Mouse (Mus musculus): ENCODE data around the gene Ltbp1. TPM values are rescaled to one million over a fixed set of nuclear protein-coding genes. Genes with fewer than 3 reads are reported as not detected.
"Not testable (repeated sequence)": the region's sequence is repeated elsewhere in the genome, so short reads cannot be mapped to it uniquely, and the experiment has no call there.

Ltbp1 gene
- polyA plus RNA-seq, 2 experiments from 2014 or later: 0.15 TPM; not detected in 1

DNA sequence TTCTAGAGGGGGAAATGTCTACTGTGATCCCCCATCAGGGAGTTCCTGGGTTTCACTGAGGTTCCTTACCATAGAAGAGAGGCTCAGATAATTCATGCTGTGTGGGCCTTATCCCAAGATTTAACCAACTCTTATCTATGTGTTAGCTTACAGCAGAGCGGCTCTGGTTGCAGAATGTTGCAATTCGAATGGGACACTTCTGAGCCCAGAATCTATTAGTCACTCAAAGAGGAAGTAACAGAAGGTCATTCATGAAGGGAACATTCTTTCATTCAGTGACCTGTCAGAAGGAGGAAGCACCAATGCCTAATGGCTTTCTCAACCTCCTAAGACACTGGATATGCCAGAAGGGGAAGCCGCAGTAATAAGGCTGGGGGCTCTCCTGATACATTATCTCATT is 114.1 kb downstream of the Ltbp1 start:
- ATAC-seq: no peak

DNA sequence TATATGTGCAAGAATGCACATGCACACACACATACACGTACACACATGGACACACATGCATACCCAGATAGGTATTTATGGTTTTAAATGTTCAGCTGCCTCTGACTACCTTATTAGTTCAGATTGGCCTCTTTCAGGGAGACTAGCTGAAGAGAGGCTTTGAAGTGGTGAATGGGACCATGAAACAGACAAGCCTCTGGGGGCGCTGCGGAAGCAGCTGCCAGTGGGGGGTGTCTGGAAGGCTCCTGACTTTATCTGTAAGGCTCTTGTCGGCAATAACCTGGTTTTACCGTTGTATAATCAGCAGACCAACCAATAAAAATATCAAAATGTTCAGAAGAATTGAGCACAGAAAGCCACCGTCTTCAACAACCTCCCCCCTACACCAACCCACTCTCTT is 114.7 kb downstream of the Ltbp1 start:
- ATAC-seq: no peak

DNA sequence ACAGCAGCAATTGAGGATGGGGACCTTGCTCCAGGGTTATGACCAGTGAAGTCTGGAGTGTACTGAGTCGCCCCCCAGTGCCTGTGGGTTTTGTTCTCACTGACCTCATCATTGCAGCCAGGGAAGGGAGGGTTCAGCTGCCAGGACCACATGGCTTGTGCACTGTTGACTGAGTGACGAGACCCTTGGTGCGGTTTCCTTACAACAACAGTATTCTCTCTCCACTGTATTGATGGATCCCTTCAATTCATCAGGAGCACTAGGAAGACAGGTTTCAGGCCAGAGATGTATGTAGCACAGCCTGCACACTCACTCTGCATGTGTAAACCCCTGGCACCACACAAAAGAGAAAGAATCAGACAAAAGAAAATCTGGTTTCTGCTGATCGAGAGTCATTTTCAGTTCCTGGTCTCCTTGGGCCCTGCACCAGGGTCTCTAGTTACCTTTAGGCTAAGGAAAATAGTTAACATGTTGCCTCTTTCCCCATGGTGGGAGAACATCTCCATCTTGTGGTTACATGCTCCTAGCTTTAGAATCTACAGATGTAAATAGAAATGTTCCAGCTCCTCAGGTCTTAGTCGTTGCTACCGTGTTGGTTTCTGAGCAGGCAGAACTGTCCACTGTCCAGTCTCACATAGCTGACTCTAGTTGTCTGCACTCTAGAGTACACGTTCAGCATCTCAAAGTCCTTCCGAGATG is 117.4 kb downstream of the Ltbp1 start:
- ATAC-seq: no peak

DNA sequence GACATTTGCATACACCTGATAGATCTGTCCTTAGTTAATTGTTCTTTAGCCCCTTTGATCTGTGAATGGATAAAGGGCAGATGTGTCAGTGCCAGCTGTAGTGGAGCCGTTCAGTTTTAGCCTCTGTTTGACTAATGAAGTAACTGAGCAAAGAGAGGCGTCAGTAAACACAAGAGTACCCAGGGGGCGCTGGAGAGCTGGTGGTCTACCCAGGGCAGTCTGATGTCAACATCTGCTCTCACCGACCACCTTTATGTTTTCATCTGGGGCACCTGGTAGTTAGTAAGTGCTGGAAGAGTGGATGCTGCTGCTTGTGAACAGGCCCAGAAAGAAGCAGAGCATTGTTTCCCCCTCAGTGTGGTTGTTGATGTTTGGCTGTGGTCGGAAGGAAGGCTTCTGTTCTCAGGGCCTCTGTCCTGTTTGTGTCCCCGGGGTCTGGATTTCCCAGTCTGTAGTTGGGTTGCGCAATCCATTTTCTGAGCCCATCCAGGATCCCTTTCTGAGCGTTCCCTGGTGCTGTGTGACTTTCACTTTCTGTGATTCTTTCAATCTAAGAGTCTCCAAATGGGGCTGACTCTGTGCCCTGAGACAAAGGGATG is 123.1 kb downstream of the Ltbp1 start:
- ATAC-seq: no peak

DNA sequence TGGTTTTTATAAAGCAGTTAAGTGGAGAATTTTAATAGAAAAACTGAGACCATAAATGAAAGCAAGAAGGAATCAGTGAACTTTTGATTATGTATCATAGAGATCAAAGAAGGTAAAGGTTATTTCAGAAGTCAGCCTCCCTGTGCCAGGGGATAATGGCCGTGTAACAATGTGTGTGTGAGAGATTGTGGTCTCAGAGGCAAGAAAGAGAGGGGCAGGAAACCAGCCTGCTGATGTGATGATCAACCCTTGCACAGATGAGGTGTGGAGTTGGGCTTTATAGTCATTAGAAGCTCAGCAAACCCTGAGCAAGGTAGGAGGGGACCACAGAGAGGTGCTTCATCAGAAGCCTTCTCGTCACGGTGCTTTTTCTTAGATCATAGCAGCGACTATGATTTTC is 128.6 kb downstream of the Ltbp1 start:
- ATAC-seq: no peak

DNA sequence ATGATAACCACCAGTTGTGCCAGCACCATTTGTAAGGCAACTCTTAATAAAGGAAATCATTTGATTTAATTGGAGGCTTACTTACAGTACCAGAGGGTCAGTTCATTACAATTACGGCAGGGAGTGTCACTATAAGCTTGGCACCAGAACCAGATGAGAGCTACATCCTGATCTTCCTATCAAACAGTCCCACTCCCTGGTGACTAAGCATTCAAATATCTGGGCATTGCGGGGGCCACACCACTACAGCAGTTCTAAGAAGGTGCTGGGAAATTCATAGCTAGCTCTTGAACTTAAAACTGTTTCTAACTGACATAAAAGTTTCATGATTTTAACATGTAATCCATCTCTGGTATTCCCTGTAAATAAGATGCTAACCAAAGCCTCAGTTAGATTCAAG is 134.4 kb downstream of the Ltbp1 start:
- ATAC-seq: no peak

DNA sequence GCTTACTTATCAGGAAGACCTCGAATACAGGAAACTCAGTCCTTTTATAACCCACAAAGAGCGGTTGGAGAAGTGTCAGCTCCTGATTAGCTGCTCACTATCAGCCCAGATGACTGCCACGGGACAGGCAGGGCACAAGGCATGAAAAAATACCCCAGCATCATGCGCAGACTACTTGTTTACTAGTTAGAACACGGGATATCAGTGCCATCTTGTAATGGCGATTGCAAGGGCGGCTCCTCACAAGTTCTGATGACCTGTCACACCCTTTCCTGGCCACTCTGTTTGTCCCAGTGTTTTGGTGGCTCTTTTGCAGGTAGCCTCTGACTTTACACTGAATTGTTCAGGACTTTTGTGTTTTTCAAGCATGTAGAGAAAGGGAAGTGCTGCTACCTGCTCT is 137.5 kb downstream of the Ltbp1 start:
- not testable (repeated sequence) for ATAC-seq

DNA sequence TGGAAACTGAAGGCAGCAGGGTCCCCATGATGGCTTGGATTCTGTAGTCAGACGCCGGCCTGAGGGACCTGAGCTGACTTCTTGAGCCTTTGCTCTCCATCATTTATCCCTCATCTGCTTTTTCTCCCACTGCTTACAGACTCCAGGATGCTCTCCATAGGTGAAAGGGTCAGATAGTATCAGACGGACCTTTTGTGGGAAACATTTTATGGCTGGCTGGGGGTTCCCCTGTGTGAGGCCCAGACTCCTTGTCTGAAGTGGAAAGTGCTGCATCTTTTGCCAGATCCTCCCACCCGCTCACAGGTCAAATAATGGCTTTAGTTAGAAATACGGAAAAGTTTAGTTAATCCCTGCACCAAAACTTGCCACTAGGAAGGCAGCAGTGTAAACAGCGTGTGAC is 138.6 kb downstream of the Ltbp1 start:
- no peak for ATAC-seq

DNA sequence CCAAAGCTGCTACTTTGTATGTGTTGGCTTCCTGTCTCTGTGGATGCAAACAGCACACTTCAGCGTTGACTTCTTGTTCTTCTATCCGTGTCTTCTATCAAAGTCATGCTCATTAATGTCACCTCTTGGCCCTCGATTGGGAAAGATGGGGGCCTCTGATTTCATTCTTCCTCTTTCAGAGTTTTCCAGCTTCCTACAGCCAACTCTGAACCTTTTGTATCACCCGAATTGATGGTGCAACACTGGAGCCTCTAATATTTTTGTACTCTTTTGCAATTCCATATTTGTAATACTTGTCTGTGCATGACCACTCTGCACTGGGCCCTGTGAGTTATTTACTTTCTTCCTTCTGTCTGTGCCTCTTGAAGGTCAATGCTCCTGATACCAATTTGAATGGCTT is 141.8 kb downstream of the Ltbp1 start:
- ATAC-seq: no peak

DNA sequence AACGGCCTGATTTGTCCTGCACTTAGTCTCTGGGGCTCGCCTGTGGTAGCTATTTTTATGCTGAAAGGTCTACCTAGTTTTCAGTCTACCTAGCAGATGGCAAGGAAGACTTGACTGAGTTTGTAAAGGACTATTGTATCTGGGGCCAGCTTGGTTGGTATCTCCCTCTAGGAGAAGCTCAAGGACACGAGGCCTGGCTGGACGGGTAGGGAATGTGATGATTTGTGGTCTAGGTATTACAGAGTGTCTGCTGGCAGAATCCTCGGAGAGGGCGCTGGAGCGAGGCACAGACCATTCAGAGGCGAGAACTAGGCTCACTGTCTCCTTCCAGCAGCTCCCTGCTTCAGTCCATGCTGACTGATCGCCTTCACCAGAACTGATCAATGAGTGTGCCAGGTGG is 146.4 kb downstream of the Ltbp1 start:
- ATAC-seq: no peak

DNA sequence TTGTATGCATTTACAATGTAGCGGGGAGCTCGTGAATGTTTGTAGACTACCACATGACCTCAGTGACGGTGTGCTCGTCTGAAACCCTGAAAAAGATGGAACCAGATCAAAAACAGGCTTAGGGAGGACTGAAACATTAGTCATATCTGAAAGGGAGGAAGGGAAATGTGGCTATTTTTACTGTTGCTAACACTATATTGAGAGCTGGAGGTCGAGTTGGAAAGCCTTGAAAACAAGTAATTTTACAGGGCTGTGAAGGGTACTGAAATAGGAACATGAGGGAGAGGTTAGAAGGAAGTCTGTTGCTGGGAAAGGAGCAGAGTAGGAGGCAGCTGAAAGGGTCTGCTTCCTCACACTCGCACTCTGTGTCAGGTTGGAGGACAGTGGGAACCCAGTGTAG is 147.7 kb downstream of the Ltbp1 start:
- no peak for ATAC-seq

DNA sequence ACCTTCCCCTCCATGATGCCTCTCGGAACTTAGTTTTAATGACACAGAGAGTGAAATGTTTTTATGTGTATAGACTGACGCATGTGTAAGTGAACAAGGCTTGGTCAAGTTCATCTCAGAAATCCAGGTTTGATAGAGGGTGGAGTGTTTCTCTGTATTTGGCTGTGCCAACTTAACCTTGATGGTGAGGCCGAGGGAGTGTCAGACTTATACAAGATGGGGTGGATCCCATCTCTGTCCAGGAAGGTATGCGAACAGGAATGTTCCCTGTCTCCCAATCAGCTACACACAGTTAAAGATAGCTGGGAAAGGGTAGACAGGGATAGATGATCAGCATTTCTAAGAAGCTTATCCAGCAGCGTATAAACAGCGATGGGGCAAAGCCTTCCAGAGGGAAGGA is 153.0 kb downstream of the Ltbp1 start:
- ATAC-seq: no peak

DNA sequence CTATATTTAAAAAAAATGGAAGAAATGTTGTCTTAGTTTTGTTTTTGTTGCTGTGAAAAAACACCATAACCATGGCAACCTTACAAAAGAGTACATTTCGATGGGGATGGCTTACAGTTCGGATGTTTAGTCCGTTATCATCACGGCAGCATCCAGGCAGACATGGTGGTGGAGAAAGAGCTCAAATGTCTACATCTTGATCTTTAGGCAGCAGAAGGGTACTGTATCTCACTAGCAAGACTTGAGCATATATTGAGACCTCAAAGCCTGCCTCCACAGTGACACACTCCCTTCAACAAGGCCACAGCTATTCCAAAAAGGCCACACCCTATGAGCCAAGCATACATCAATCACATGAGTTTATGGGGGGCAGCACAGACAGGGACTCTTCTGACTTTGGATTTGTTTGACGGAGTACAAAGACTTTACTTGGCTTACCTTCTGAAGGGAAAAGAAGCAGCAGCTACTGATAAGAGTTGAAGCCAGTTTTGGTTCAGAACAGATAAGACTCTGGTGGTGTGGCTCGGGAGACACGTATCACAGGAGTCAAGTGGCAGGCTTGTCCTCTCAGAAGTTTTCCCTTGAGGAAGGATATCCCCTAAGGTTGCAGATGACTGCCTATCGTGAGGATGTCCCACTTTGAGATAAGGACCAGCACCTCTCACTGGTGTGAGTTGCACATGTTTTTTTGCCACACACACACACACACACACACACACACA is 153.9 kb downstream of the Ltbp1 start:
- no peak for ATAC-seq

DNA sequence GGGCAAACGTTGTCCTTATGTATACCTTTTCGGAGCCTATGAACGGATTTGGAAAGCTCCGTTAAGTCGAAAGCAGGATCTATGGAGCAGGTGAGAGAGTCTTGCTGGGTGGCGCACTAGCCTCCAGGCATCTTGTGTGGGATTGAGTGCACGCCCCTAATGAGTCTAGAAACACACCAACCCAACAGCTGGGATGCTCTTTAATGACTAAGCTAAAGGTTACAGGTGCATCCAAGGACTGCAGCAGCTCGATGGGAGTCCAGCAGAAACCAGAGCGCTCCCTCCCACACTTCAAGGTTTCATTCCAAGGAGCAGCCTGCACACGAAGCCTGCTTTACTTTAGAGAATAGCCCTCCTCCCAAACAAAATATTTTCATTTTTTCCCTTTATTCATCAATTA is 155.7 kb downstream of the Ltbp1 start:
- no peak for ATAC-seq

DNA sequence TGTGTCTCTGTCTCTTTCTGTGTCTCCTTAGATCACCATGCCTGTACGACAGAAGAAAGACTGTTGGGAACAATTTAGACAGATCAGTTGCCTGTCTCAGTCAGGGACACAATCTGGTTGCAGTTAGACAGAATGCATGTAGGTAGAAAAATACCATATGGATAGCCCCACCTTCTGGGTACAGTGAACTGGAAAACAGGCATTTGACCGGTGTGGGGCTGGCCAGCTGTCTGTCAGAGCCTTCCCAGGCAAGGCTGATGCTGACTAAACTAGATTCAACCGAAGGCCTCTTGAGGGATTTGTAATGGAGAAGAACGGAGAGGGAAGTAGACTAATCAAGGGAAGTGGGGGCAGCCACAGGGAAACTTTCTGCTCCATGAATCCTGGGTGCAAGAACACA is 156.6 kb downstream of the Ltbp1 start:
- ATAC-seq: no peak

DNA sequence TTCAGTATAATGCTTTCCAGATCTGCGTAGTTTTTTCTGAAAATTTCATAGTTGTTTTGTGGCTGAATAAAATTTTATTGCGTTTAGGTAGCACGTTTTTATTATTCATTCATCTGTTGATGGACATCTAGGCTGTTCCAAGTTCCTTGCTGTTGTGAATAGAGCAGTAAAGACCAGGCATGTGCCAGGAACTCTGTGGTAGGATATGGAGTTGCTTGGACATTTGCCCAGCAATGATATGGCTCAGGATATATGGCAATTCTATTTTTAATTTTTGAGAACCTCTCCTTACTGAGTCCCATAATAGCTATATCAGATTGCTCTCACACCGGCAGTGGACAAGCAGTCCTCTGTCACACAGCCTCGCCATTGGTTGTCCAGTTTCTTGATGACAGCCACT is 159.2 kb downstream of the Ltbp1 start:
- no peak for ATAC-seq

DNA sequence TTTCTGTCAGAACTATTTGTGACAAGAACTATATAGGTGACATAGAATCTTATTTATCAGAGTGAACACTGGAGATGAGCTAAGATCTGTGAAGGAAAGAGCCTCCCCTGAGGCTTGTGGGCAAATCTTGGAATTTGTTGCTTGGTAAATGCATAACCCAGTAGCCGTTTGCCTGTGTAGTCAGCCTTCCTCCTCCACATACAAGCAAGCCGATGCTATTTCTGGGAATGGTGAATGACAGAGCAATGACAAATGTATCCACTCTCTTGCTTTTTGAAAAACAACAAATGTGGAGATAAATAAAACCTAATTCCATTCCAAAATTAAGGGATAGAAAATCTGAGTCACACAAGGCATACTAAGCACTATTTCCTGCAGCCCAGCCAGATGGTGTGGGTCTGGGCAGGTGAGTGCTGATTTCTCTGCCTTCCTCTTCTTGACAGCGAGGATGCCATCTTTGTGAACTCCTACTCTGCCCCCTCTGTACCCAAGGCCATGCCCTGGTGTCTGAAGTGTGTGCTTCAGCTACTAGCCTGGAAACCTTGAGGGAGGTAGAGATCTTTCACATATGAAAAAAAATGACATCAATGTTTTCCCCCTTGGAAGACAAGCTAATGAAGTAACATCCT is 163.3 kb downstream of the Ltbp1 start:
- no peak for ATAC-seq

DNA sequence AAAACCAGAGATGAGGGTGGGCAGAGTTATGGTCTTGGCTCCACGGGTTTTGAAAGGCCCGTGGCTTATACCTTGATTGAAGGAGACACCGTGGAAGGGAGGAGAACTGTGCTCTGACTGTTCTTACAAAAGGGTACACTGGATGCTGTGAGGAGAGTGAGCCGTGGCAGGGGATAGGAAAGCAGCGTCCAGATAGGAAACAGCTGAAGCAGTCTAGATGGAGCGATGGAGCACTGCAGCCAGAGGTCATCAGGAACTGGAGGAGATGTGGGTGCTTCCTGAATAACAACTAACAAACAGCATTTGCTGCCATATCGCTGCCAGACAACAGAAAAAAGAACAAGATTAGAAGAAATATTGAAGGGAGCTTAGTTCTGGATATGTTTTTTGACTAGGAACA is 166.3 kb downstream of the Ltbp1 start:
- ATAC-seq: no peak

DNA sequence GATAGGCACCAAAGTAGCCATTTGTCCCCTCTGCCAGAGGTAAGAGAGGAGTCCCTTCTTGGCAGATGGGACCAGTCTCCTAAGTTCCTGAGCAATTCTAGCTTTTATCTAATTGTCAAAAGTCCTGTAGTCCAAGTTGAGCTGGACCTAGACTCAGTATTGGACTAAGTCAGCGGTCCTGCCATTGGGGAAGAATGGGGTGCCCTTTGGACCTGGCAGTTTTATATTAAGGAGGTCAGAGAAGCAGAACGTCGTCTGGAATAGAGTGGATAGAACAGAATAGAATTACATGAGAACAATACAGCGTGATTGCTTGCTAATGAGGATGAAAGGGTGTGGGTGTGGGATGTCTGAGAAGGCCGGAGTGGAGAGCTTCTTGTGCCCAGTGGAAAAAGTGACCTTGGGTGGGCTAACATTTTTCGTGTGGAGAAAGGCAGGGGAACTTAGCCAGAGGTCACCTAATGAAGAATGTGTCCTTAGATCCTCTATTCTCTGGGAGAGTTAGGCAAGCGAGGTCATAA is 167.4 kb downstream of the Ltbp1 start:
- ATAC-seq: no peak

DNA sequence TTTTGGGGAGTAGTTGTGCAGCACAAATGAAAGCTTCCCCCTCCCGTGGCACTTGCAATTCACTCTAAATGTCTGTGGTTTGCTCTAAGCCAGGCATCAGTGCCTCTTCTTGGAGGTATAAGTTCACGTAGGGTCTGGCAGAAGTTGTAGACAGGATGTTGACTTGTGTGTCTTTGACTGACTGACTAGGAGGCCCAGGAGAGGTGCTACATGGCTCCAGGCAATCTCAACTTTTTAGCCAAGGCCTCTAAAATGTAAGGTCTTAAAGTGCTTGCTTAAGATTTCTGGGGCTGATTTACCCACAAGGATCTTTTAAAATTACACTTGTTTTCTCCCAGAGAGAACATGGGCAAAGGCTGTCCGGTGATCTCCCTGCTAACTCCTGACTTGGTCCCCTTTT is 169.1 kb downstream of the Ltbp1 start:
- ATAC-seq: no peak

DNA sequence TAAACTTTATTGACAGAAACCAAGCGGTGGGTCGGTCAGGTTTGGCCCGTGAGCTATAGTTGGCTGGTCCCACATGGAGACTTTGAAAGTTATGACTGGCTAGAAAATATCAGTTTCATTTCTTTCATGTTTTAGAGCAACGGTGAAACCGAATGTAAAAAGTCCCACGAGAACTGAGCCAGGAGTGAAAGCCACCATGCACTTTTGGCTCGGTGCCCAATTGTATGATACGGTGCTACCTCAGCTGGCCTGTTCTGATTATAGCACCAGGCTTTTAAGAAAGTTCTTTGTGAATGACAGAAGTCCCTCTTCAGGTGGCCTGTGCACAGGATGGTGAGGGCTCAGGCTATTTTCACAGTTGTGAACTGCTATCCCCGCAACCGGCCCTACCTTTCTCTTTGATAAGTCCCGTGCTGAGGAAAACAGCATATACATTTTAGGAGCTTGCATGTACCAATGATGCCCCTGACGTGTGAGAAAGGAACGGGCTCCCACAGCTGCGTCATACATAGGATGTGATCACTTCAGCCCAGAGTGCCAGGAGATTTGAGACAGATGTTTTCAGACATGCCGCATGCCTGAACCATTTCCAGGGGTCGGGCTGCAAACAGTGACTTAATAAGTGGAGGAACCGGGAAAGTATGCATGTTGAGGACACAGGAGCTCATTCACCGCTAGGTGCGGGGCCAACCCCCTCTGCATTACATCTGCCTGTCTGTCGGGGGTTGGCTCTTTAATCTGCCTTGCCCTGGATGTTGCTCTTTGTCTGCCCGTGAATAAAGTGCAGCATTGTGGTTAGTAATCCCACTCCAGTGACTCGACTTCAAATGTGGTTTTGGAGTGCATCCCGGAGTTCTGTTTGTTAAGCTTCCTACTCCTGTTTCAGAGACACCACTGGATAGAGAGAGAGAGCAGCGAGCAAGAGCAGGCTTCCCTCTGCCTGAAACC is 172.8 kb downstream of the Ltbp1 start:
- no peak for ATAC-seq

DNA sequence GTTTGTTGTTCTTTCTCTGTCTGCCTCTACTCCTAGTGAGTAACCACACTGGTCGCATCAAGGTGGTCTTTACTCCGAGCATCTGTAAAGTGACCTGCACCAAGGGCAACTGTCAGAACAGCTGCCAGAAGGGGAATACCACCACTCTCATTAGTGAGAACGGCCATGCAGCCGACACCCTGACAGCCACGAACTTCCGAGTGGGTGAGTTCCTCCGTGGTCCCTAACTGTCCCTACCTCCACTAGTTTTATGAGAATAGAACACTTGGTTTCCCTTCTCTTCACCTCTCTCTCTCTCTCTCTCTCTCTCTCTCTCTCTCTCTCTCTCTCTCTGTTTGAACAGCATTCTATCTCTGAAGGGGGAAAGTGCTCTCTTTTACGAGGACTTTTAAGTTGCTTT is 173.6 kb downstream of the Ltbp1 start:
- ATAC-seq: no peak

Data from activated CD4-positive, CD25-positive, alpha-beta regulatory T cell, adult 4 months (primary cell).